Mouse (Mus musculus): ENCODE data around the gene Zfp956.

- TF ChIP-seq CTCF (IDR thresholded peaks at IDR 0.05; ENCODE audit: extremely low read depth, insufficient read depth, insufficient read length, insufficient replicate concordance) (no peak), POLR2A (IDR thresholded peaks at IDR 0.05; ENCODE audit: low read depth, low read length) (no peak)
Measured at GRCm38 (mm10) chr6:47918768-47919274, 34.4 kb upstream of the Zfp956 start.
